Mouse (Mus musculus) lung, adult 2 months (tissue): Measurements from ENCODE around the gene Gm10985.

ENCODE experiments used
- CTCF ChIP-seq: fragments of 200-500 bp; IDR thresholded peaks from 2 replicates; pipeline ENCODE4 v1.5.1; 2011; ENCODE audit warnings: mild to moderate bottlenecking, low read length, control low read depth; ENCODE audit not compliant: insufficient read depth
- POLR2A ChIP-seq: fragments of 200-500 bp; IDR thresholded peaks from 2 replicates; pipeline ENCODE4 v1.6.1; 2011; ENCODE audit warnings: low read depth, mild to moderate bottlenecking, control low read depth, low read length, borderline replicate concordance; ENCODE audit errors: extremely low read depth

GRCm38 (mm10) chr3:53854261-53854660 lies 9.4 kb downstream of the Gm10985 start:
- TF ChIP-seq CTCF, result no peak
- TF ChIP-seq POLR2A, result no peak
